Mouse (Mus musculus) c-Kit-positive CD71-positive TER-119-positive erythroid progenitor cells, embryonic 14.5 days (primary cell): Measurements from ENCODE around the gene Armc8.

Experiments used
- DNase-seq: peaks from one replicate; pipeline ENCODE4 v3.0.0-alpha.2; 2013; ENCODE audit warnings: low spot score

Gene Armc8

GRCm38 (mm10) chr9:99446259-99446658 lies 122.4 kb downstream of the Armc8 start:
- no peak for DNase-seq

DNA sequence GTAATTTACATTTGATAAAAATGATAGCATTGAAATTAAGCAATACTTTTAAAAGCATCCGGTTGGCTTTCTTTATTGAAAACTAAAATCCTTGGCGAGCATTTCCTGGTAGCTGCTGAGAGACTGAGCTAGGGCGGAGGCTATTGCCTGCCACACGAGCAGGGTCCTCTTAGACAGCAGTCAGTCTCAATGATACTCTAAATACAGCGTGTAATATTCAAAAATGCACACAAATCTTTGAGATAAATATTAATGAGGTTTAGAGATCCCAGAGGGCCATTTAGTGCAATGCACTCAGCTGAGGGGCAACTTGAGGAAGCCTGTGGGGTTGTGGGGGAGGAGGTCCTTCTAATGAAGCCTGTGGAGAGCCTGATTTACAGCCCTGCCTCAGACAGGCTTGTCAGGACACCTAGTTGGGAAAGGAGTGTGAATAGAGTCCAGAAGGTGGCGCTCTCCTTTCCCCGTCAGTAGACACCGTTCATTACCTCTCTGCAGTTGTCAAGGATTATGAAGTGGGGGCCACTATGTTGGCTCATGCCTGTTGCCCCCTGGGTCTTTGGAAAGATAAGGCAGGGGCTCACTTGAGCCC lies 124.0 kb downstream of the Armc8 start:
- no peak for DNase-seq

- no peak for DNase-seq
Observed at GRCm38 (mm10) chr9:99441647-99442433, 126.9 kb downstream of the Armc8 start.

GRCm38 (mm10) chr9:99440941-99441340 lies 127.8 kb downstream of the Armc8 start:
- DNase-seq: no peak

DNA sequence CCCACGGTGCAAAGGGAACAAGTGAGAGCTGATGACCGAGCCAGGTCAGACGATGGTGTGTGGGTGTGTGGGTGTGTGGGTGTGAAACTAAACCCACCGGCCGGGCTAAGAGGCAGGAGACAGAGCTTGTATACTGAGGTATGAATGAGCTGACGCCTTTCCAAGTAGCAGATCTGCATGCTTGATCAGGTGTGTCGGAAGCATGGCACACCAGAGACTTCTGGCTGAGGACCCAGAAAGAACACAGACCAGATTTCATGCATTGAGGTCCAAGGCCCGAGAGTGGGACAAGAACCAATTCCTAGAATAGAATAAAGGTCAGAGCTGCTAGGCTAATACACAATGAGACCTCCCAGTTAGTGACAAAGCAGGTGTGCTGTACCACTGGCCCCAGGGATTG lies 129.6 kb downstream of the Armc8 start:
- DNase-seq: no peak

DNA sequence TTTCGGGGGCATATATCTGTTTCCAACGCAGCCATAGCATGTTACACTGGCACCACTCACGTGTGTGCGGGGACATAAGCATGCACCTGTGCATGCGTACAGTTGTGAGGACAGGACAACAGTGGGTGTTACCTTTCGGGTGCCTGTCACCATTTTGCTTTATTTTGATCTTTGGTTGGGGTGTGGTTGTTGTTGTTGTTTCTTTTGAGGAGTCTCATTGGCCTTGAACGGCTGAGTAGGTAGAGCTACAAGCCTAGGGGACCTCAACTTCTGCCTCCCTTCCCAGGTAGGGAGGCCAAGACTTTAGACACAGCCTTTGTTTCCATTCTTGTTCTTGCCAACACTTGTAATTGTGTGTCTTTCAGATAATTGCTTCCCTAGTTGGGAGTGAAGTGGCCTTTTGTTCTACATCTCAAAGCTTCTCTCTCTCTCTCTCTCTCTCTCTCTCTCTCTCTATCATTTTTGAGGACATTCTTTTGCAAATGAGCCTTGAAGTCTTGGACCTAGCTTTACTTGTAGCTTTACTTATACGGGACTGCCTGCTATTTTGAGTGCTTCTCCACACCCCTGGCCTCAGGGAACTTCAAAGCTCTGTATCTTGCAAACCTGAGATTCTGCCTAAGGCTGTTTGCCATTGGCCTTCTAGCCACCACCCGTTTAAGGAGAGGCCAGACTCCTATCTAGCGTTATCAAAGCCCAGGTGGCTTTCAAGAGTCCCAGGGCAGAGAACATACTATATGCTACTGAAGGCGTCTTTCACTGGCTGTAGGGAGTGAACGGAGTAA lies 130.7 kb downstream of the Armc8 start:
- no peak for DNase-seq

GRCm38 (mm10) chr9:99437031-99437764 lies 131.5 kb downstream of the Armc8 start, which contains the start of gene Mras:
Mras (minus strand) TSS chr9:99437381.
- no peak for DNase-seq

DNA sequence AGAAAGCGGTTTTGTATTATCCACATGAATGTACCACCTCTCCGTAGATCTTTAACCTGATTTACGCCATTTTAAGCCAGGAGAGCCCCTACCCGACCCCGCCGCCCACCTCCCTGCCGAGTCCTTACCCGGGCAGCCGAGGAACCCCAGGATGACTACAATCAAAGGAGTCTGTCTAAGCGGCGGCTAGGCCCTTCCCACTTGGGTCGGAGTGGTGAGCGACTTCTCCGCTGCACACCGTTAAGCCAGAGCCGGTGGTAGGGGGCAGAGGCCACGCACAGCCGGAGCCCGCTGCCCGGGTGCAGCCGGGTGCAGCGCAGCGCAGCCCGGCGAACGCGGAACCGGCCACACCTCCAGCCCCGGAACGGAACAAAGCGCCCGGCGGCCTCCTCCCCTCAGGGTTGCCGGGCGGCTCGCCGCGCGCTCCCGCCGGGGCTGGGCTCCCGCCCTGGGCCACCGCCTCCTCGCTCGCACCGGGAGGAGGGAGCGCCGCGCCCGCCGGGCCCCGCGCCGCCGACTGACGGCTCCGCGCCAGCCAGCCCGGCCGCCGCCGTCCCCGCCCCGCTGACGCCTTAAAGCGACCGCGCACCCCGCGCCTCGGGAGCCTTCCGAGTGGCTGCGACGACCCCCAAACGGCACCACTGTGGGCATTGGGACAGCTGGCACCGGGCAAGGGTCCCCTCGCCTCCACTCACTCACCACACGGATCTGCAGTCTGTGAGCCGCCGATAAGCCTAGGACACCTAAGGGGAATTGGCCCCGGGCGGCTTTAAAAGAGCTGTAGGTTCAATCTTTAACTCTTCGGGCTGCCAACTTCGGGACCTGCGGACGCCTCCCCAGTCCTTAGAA lies 132.3 kb downstream of the Armc8 start:
- DNase-seq: peak; percentile 25

GRCm38 (mm10) chr9:99435619-99436181 lies 133.0 kb downstream of the Armc8 start:
- no peak for DNase-seq

DNA sequence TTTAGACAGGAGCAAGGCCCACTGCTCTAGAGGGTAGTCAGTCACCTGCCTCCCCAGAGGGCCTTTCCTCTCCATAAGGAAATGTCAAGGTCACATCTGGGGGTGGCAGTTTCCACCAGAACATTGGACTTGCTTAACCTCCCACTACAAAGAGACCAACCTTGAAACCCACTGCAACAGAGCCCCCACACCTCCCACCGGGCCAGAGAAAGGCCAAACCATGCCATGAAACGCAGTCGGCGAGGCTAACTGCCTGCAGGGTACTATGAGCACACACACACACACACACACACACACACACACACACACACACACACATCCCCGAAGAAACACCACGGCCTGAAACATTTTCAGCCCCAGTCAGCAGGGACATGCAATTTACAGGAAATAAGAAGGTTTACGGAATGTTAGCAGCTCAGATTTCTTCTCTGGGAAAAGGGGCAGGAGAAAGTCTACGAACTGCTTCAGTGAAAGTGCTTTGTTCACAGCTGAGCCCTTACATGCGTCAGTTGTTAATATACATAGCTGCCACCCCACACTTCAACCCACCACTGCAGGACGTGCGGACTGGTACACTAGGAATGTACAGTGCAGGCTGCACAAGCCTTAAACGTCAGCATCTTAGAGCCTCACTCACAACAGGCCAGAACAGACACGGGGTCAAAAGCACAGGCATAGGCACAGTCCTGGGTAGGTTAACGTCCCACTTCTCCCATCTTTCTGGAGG lies 133.6 kb downstream of the Armc8 start:
- DNase-seq: no peak

DNA sequence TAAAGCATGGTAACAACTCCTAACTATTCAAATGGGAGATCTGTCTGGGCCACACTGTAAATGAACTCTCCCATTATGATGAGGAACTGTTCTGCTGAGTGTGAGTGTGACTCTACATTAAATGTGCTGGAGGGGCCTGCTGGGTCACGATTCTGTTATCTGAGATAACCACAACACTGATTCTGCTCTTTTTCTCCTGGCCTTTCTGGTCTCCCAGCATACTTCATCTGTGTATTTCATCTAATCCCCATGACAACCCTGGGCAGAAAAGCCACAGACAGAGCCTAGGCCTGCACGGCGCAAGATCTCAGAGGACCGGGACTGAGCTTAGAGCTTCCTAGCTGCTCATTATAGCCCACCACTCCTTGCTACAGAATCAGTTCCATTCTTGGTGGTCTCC lies 136.2 kb downstream of the Armc8 start:
- peak; percentile 28 for DNase-seq

DNA sequence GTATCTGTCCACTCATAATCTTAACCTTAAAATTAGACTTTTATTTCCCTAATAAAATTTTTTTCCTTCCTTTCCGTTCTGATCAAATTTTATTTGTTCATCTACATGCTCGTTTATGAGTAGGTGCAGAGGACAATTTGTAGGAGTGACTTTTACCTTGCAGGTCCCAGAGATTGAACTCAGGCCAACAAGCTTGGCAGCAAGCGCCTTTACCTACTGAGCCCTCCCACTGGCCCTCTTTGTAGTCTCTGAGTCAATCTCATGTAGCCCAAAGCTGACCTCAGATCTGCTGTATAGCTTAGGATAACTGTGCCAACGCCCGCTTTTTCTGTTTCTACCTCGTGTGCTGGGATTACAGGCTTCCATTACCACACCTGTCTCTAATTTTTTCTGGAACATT lies 136.7 kb downstream of the Armc8 start:
- DNase-seq: no peak

DNA sequence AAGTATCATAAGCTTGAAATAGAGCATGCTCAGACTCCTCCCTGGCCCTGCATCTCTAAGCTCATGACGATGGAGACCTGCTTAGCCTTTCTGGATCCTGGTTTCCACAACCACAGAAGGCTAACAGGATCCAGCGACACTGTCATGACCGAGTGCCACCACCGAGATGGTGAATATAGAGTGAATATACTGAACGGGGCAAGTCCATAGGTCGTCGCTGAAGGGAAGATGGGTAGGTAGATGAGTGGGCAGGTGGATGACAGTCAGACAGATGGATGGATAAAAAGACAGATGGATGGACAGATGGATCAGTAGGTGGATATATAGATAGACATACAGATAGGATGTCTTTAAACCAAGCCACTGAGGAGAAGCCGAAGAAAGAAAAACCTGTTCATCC lies 137.4 kb downstream of the Armc8 start:
- no peak for DNase-seq

GRCm38 (mm10) chr9:99430806-99431205 lies 137.9 kb downstream of the Armc8 start:
- DNase-seq: no peak

DNA sequence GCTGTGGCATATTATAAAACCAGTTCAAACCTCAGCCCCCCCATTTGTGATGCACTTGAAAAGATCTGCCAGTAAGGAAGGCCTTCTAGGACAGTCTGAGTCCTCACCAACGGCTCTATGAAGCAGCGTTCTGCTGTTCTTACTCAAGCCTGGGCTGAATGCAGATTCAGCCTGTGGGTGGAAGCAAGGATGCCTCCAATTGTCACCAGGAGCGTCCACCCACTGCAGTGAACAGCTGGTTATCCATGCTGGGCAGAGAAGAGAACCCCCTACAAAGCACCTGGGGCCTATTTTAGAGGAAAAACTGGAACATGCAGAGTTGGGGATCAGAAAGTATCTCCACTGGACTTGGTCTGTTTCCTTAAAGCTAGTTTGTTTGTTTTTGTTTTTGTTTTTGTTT lies 138.9 kb downstream of the Armc8 start:
- DNase-seq: no peak

GRCm38 (mm10) chr9:99428601-99429331 lies 139.9 kb downstream of the Armc8 start:
- no peak for DNase-seq
